Mouse (Mus musculus): Measurements from ENCODE around the gene Lrig3. TPM values are rescaled to one million over a fixed set of nuclear protein-coding genes. Genes with fewer than 3 reads are reported as not detected.

Lrig3 gene
- polyA plus RNA-seq, 1 experiment = 4.4 TPM

- no peak for DNase-seq
- H3K4me3 ChIP-seq (replicated peaks; ENCODE audit: insufficient read depth, low read depth, low read length) = no peak overlapping the region
- no peaks in the 10 kb centered on the region for H3K27me3 ChIP-seq (ENCODE audit: control insufficient read depth, insufficient read depth, low read length)
- H3K27ac ChIP-seq (ENCODE audit: insufficient read depth, low read length) = no peak overlapping the region; the same call in 1 of the 2 replicates
- H3K4me1 ChIP-seq (ENCODE audit: control insufficient read depth, insufficient read depth, low read length) = no peaks in the 10 kb centered on the region
- WGBS = 28% methylated on average over 16 of the region's 16 CpGs
- TF ChIP-seq POLR2A (IDR thresholded peaks at IDR 0.05; ENCODE audit: borderline replicate concordance, insufficient read depth, low read length) (no peak), CTCF (IDR thresholded peaks at IDR 0.05; ENCODE audit: borderline replicate concordance, insufficient read depth, low read depth, low read length) (no peak)
These were observed 2.5 kb downstream of the Lrig3 start for GRCm38 (mm10) chr10:125968191-125969132.

GRCm38 (mm10) chr10:125969133-125969490, 3.1 kb downstream of the Lrig3 start:
- no peak overlapping the region for H3K27ac ChIP-seq (ENCODE audit: insufficient read depth, low read length)

GRCm38 (mm10) chr10:125970031-125970430, 4.1 kb downstream of the Lrig3 start:
- Histone ChIP-seq H3K4me3 (replicated peaks; ENCODE audit: insufficient read depth, low read depth, low read length) (no peak overlapping the region), H3K27ac (ENCODE audit: insufficient read depth, low read length) (no peak overlapping the region), H3K4me1 (ENCODE audit: control insufficient read depth, insufficient read depth, low read length) (no peaks in the 10 kb centered on the region), H3K27me3 (ENCODE audit: control insufficient read depth, insufficient read depth, low read length) (no peaks in the 10 kb centered on the region)
- 79% methylated on average over 2 of the region's 2 CpGs for WGBS
- no peak for TF ChIP-seq CTCF (IDR thresholded peaks at IDR 0.05; ENCODE audit: borderline replicate concordance, insufficient read depth, low read depth, low read length)
- DNase-seq = no peak

More at GRCm38 (mm10) chr10:125969133-125969490, 3.1 kb downstream of the Lrig3 start:
- no peaks in the 10 kb centered on the region for H3K4me1 ChIP-seq (ENCODE audit: control insufficient read depth, insufficient read depth, low read length)
- DNase-seq = no peak
- no peaks in the 10 kb centered on the region for H3K27me3 ChIP-seq (ENCODE audit: control insufficient read depth, insufficient read depth, low read length)
- no peak overlapping the region for H3K4me3 ChIP-seq (replicated peaks; ENCODE audit: insufficient read depth, low read depth, low read length)
- WGBS = 32% methylated on average over 10 of the region's 10 CpGs
- TF ChIP-seq CTCF (IDR thresholded peaks at IDR 0.05; ENCODE audit: borderline replicate concordance, insufficient read depth, low read depth, low read length) (no peak), POLR2A (IDR thresholded peaks at IDR 0.05; ENCODE audit: borderline replicate concordance, insufficient read depth, low read length) (no peak)

- TF ChIP-seq POLR2A (IDR thresholded peaks at IDR 0.05; ENCODE audit: borderline replicate concordance, insufficient read depth, low read length) (no peak), CTCF (IDR thresholded peaks at IDR 0.05; ENCODE audit: borderline replicate concordance, insufficient read depth, low read depth, low read length) (no peak)
- WGBS = 65% methylated on average over 4 of the region's 4 CpGs
These were observed 4.5 kb downstream of the Lrig3 start for GRCm38 (mm10) chr10:125970500-125970899.

GRCm38 (mm10) chr10:125973726-125974125, 7.8 kb downstream of the Lrig3 start:
- Histone ChIP-seq H3K27ac (ENCODE audit: insufficient read depth, low read length) (no peak overlapping the region), H3K4me3 (replicated peaks; ENCODE audit: insufficient read depth, low read depth, low read length) (no peak overlapping the region), H3K27me3 (ENCODE audit: control insufficient read depth, insufficient read depth, low read length) (no peaks in the 10 kb centered on the region), H3K4me1 (ENCODE audit: control insufficient read depth, insufficient read depth, low read length) (no peaks in the 10 kb centered on the region)
- TF ChIP-seq POLR2A (IDR thresholded peaks at IDR 0.05; ENCODE audit: borderline replicate concordance, insufficient read depth, low read length) (no peak), CTCF (IDR thresholded peaks at IDR 0.05; ENCODE audit: borderline replicate concordance, insufficient read depth, low read depth, low read length) (no peak)
- WGBS = 90% methylated on average over 7 of the region's 7 CpGs
- no peak for DNase-seq

More at GRCm38 (mm10) chr10:125970500-125970899, 4.5 kb downstream of the Lrig3 start:
- DNase-seq = no peak
- H3K27ac ChIP-seq (ENCODE audit: insufficient read depth, low read length) = no peak overlapping the region
- H3K27me3 ChIP-seq (ENCODE audit: control insufficient read depth, insufficient read depth, low read length) = no peaks in the 10 kb centered on the region
- H3K4me3 ChIP-seq (replicated peaks; ENCODE audit: insufficient read depth, low read depth, low read length) = no peak overlapping the region
- no peaks in the 10 kb centered on the region for H3K4me1 ChIP-seq (ENCODE audit: control insufficient read depth, insufficient read depth, low read length)

GRCm38 (mm10) chr10:125981938-125982337, 16.0 kb downstream of the Lrig3 start:
- TF ChIP-seq POLR2A (IDR thresholded peaks at IDR 0.05; ENCODE audit: borderline replicate concordance, insufficient read depth, low read length) (no peak), CTCF (IDR thresholded peaks at IDR 0.05; ENCODE audit: borderline replicate concordance, insufficient read depth, low read depth, low read length) (no peak)
- DNase-seq = peak in 1 of 2 experiments; percentile 22
- H3K4me1 ChIP-seq (ENCODE audit: control insufficient read depth, insufficient read depth, low read length) = no peaks in the 10 kb centered on the region
- H3K27me3 ChIP-seq (ENCODE audit: control insufficient read depth, insufficient read depth, low read length) = no peaks in the 10 kb centered on the region
- H3K4me3 ChIP-seq (replicated peaks; ENCODE audit: insufficient read depth, low read depth, low read length) = no peak overlapping the region
- no peak overlapping the region for H3K27ac ChIP-seq (ENCODE audit: insufficient read depth, low read length)
- WGBS = 47% methylated on average over 5 of the region's 5 CpGs

GRCm38 (mm10) chr10:125984473-125985035, 18.6 kb downstream of the Lrig3 start:
- H3K4me1 ChIP-seq (ENCODE audit: control insufficient read depth, insufficient read depth, low read length) = no peaks in the 10 kb centered on the region
- H3K27ac ChIP-seq (ENCODE audit: insufficient read depth, low read length) = no peak overlapping the region
- DNase-seq = no peak
- TF ChIP-seq POLR2A (IDR thresholded peaks at IDR 0.05; ENCODE audit: borderline replicate concordance, insufficient read depth, low read length) = no peak
- no peak for TF ChIP-seq CTCF (IDR thresholded peaks at IDR 0.05; ENCODE audit: borderline replicate concordance, insufficient read depth, low read depth, low read length)
- H3K4me3 ChIP-seq (replicated peaks; ENCODE audit: insufficient read depth, low read depth, low read length) = no peak overlapping the region
- H3K27me3 ChIP-seq (ENCODE audit: control insufficient read depth, insufficient read depth, low read length) = no peaks in the 10 kb centered on the region
- 77% methylated on average over 9 of the region's 9 CpGs for WGBS

- H3K4me3 ChIP-seq (replicated peaks; ENCODE audit: insufficient read depth, low read depth, low read length) = no peak overlapping the region
- H3K4me1 ChIP-seq (ENCODE audit: control insufficient read depth, insufficient read depth, low read length) = no peaks in the 10 kb centered on the region
- DNase-seq = no peak
- H3K27me3 ChIP-seq (ENCODE audit: control insufficient read depth, insufficient read depth, low read length) = no peaks in the 10 kb centered on the region
- TF ChIP-seq CTCF (IDR thresholded peaks at IDR 0.05; ENCODE audit: borderline replicate concordance, insufficient read depth, low read depth, low read length) (no peak), POLR2A (IDR thresholded peaks at IDR 0.05; ENCODE audit: borderline replicate concordance, insufficient read depth, low read length) (no peak)
- H3K27ac ChIP-seq (ENCODE audit: insufficient read depth, low read length) = no peak overlapping the region
- 100% methylated on average over 1 of the region's 1 CpGs for WGBS
These were observed 19.8 kb downstream of the Lrig3 start for GRCm38 (mm10) chr10:125985795-125986194.

All from cerebellum, adult 2 months (tissue).